Mouse (Mus musculus) adipocyte (in vitro differentiated cells): ENCODE results near the gene Prkab2.

Experiments
- DNase-seq: peaks from one replicate; pipeline ENCODE4 v3.0.0-alpha.2; 2016; ENCODE audit warnings: low spot score

The Prkab2 gene

GRCm38 (mm10) chr3:97649469-97649868, 8.5 kb upstream of the Prkab2 start:
- peak; percentile 36 for DNase-seq

- DNase-seq: no peak
These were observed 6.4 kb upstream of the Prkab2 start for GRCm38 (mm10) chr3:97651604-97652003.

GRCm38 (mm10) chr3:97653781-97654180, 4.2 kb upstream of the Prkab2 start:
- no peak for DNase-seq

- no peak for DNase-seq
These were observed 3.1 kb upstream of the Prkab2 start for GRCm38 (mm10) chr3:97654901-97655300.

DNA sequence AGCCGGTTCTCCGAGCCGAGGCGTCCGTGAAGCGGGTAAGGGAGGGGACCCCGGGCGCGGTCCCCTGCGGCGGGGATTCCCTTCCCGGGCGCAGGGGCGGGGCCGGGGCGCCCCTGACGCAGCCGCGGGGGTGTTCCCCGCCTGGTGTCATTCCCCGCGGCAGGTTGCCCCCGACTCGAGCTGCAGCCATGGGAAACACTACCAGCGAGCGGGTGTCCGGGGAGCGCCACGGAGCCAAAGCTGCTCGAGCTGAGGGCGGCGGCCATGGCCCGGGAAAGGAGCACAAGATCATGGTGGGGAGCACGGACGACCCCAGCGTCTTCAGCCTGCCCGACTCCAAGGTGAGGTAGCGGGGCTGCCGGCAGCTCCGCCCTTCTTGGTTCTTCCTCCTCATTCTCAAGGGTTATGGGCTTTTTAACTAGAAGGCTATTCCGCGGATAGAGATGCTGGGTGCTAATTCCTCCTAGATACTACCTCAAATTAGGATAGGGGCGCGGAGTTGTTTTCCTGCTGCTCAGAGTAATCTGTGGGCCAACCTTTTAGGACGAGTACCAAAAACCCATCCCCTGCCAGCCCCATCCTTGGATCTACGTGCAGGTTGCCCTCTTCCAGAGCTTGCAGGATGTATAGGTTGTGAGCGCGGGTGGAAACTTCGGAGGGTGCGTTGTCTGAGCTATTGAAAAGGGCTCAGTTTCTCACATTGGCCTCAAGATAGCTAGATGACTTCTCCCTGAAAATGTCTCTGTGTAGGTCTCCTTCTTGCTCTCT, 617 bp downstream of the Prkab2 start:
- no peak for DNase-seq

GRCm38 (mm10) chr3:97659746-97660145, 1.8 kb downstream of the Prkab2 start:
- DNase-seq: peak; percentile 52

- peak; percentile 24 for DNase-seq
These were observed 3.2 kb downstream of the Prkab2 start for GRCm38 (mm10) chr3:97661206-97661605.

- DNase-seq: no peak
These were observed 7.5 kb downstream of the Prkab2 start for GRCm38 (mm10) chr3:97665525-97665924.

GRCm38 (mm10) chr3:97666154-97666553, 8.2 kb downstream of the Prkab2 start:
- DNase-seq: no peak

DNA sequence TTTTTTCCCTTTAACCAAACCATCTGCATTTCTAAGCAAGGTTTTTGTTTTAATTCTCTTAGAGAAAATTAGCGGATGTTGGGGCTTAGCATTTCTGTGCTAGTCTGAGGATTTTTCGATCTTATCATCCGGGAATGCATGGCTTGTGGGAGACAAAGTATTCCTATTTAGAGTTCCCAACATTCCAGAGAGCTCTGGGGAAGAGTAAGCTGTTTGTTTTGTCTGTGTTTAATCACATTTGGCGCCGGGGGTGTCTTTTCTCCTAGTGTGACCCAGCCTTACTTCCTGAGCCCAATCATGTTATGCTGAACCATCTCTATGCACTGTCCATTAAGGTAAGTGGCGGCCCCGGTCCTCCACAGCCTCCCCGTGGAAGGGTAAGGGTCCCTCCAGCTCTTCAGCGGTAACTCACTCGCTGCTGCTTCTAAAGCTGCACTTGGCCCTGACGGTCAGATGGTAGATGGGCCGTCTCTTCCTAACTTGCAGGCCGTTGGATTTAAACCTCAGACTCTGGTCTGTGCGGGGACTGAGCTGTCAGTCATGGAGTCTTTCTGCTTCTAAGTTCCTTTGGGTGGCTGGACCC, 9.2 kb downstream of the Prkab2 start:
- DNase-seq: no peak

DNA sequence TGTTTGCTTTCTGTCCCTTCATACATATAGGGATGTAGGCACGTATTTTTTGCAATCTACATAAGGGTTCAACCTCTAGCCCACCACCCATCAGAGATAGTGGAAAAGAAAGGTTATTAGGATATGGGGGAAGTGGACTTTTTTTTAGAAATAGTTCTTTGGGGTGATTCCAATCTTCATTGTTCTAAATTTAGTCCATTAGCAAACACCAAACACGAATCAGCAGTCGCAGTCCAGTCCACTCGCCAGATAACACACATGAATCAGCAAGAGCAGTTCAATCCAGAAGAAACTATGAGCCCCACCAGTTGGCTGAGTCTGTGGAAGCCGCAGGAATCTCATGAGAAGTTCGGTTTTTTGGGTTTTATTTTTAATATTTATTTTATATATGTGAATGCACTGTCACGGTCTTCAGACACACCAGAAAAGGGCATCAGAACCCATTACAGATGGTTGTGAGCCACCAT, 16.7 kb downstream of the Prkab2 start, which contains the start of gene Gm17651:
TSS of gene Gm17651 (minus strand) at position 51 of the 467 bp plus-strand sequence.
- no peak for DNase-seq

DNA sequence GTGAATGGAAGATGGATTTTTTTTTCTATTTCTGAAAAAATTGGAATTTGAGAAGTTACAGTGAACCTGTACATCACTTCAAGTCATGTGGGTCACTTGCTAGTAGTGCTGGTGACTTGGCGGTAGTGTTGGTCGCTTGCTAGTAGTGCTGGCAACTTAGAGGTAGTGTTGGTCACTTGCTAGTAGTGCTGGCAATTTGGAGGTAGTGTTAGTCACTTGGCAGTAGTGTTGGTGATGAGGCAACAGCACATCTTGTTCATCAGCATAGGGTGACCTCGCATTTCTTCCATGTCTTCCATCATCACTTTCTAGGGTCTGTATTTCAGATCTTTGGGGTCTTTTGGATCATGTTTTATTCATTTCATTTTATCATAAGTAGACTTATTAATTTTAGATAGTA, 18.1 kb downstream of the Prkab2 start:
- no peak for DNase-seq

DNA sequence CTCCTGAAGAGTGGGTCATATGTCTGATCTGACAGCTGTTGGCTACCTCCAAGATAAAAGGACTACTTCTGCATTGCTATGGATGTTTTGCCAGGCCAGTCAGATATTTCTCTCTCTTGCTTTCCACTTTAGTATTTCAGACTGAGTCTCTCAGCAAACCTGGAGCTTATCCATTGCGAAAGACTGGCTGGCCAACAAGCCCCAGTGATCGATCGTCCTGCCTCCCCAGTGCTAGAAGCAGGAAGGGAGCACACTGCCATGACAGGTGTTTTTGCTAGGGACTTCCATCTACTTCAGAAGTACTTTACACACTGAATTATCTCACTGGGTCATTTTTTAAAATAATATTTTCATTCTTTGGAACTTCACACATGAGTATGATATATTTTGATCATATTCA, 20.4 kb downstream of the Prkab2 start:
- DNase-seq: no peak

DNA sequence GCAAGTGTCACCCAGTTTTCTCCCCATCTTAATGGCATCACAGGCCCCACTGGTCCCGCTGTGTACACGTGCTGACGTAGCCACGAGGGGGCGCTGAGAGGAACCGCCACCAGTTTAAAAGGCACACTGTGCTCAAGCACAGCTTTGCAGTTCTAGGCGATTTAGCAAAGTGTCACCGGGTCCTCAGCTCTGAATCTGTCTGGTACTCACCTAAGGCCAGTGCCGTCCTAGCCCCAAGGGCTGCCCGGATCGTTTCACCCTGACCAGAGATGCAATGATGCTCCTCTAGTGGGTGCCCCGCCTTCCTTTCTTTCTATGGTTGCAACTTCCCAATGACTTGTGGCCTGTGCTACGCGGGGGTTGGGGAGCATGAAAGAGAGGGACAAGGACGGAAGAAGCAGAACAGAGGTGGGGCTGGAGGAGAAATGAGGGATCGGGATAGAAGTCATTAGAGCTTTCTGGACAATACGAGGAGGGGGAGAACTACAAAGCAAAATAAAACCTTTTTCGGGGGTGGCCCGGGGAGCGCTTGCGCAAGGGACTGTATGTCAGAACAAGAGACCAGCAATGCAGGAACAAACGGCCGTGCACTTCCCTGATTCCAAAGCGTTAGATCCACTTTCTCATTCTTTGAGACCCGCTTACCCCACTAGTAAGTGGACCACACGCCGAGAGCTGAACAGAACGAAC, 22.8 kb downstream of the Prkab2 start:
- no peak for DNase-seq

GRCm38 (mm10) chr3:97681321-97682158, 23.5 kb downstream of the Prkab2 start:
- DNase-seq: peak; percentile 77

- no peak for DNase-seq
These were observed 24.1 kb downstream of the Prkab2 start for GRCm38 (mm10) chr3:97682159-97682502.

GRCm38 (mm10) chr3:97682576-97682975, 24.6 kb downstream of the Prkab2 start:
- DNase-seq: no peak

- no peak for DNase-seq
These were observed 25.7 kb downstream of the Prkab2 start for GRCm38 (mm10) chr3:97683560-97684195.

DNA sequence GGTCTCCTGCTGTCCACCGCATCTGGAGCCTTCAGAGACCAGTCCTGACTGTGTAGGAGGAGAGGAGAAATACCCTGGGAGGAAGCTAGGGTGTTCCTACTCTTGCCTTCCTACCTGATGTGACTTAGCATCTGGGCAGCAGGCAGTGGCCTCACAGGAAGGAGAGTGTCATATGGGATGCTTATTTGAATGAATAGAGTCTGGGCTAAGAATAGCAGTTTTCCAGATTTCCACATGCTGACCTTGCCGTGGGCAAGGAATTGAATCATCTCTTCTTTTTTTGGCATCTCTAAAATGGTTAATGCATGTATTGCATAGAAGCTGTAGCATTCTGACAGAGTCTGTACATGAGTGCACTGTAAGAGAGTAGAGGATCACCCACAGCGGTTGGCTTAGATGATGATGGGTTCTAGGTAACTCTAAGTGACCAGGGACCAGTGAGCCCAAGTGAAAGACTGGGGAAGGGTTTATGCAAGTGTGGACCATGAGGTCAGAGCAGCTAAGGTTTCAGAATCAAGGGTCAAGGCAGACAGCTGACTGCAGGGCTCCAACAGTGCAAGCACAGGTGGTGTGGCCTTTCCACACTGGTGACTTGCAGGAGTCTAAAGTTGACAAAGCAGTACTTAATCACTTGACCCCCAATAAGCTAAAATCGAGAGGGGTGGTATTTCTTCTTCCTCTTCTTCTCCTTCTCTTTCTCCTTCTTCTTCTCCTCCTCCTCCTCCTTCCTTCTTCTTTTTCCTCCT, 28.6 kb downstream of the Prkab2 start:
- no peak for DNase-seq

DNA sequence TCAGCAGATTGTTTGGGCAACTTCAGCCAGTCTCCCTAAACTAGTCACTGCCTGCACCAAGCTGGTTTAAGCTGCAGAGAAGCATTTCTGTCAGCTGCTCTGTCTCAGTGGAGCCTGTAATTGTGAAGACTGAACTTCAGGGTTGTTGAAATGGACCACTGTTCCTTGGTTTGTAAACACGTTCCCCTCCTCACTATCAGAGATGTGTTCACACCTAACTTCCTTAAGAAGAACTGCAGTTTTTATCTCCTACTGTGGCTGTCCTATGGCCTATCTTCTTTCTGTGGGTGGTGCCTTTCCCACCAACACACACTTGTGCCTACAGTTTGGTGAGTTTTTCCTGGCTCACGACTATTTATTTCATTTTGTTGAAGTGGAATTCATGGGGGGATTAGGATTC, 31.3 kb downstream of the Prkab2 start:
- no peak for DNase-seq

- no peak for DNase-seq
These were observed 32.6 kb downstream of the Prkab2 start for GRCm38 (mm10) chr3:97690590-97690989.
